Mouse (Mus musculus) olfactory bulb, adult 2 months (tissue): ENCODE measurements around the gene Zfp629.

ENCODE experiments used
- CTCF ChIP-seq: fragments of 200-500 bp; IDR thresholded peaks from 2 replicates; pipeline ENCODE4 v1.5.1; 2012; ENCODE audit warnings: low read depth, mild to moderate bottlenecking, low read length, moderate library complexity; ENCODE audit not compliant: insufficient read depth
- POLR2A ChIP-seq: fragments of 200-500 bp; IDR thresholded peaks from 2 replicates; pipeline ENCODE4 v1.6.1; 2012; ENCODE audit warnings: mild to moderate bottlenecking, low read depth, low read length, moderate library complexity; ENCODE audit not compliant: insufficient read depth

DNA sequence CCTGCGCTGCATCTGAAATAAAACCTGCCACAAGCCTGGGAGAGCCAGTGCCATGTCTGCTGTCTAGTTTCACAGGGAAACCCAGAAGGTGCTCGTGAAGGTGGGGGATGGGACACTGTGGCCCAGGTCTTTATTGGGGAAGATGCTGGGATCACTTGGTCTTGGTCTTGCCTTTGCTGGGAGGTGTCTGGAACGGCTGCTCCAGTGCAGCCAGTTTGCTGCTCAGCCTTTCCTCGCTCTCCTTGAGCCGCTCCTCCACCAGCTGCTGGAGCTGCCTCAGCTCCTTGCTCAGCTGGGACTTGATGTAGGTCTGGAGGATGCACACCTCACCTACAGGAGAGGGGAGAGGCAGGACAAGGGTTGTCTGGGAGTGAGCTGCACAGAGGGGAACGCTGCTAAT, 32.3 kb downstream of the Zfp629 start:
- TF ChIP-seq CTCF (no peak), POLR2A (no peak)
